ENCODE assay signal across 16 mouse cellular contexts in the genomic region with DNA sequence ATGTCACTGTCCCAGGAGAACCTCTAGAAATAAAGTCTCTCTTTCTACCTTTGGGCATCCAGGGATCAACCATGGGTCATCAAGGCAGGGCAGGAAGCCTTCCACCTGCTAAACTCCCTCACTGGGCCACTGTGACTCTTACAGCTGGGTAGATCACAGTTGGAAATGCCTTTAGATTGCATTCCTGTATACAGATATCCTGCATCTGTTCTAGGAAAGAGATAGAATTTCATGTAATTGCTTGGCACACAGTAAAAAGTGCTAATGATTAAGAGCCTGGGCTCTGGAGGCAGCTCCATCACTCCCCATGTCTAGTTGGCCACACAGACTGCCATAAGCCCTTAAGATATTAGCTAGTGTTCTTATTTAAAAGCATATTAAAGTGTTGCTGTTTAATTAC. TPM values are rescaled to one million over a fixed set of nuclear protein-coding genes. Genes with fewer than 3 reads are reported as not detected.
DNase-seq lines count a peak whose midpoint lies in the region; ATAC-seq and TF ChIP-seq lines count a peak whose summit lies in the region.
"Had no signal": no experiment of that assay in that cellular context is flagged by ENCODE, and none has a peak within 500 bp of the region (broad histone marks: within the 10 kb centered on the region; RNA-seq: fewer than 3 reads in every experiment).

No protein-coding gene starts in this region.

- intact Hi-C loops in heart, adult 2 months (cut with DNase I): no loop called here

- H3K9ac ChIP-seq in heart, adult 2 months (ENCODE audit: low read depth, low read length): no peak overlapping the region
- H3K9ac ChIP-seq in kidney, embryonic 16.5 days (replicated peaks; ENCODE audit: low read length): no peak overlapping the region
- H3K9ac ChIP-seq in limb, embryonic 12.5 days (replicated peaks): no peak overlapping the region
- H3K9ac ChIP-seq in limb, embryonic 14.5 days (ENCODE audit: low read depth, low read length, severe bottlenecking): no peak overlapping the region
- no peak overlapping the region for H3K9ac ChIP-seq in midbrain, embryonic 13.5 days (replicated peaks)
- H3K9ac ChIP-seq: embryonic facial prominence, embryonic 12.5 days; forebrain, embryonic 12.5 days; heart, embryonic 12.5 days; hindbrain, embryonic 14.5 days had no signal

- no peaks in the 10 kb centered on the region for H3K36me3 ChIP-seq in heart, adult 2 months (ENCODE audit: control insufficient read depth, insufficient read depth, low read length)
- no peaks in the 10 kb centered on the region for H3K36me3 ChIP-seq in kidney, embryonic 16.5 days (ENCODE audit: insufficient read depth, low read length)
- H3K36me3 ChIP-seq in limb, embryonic 12.5 days: no peaks in the 10 kb centered on the region
- H3K36me3 ChIP-seq in limb, embryonic 14.5 days (ENCODE audit: control insufficient read depth, insufficient read depth, low read length): no peaks in the 10 kb centered on the region
- H3K36me3 ChIP-seq in midbrain, embryonic 13.5 days: no peaks in the 10 kb centered on the region
- H3K36me3 ChIP-seq: embryonic facial prominence, embryonic 12.5 days; forebrain, embryonic 12.5 days; heart, embryonic 12.5 days; hindbrain, embryonic 10.5 days had no signal

- no peaks in the 10 kb centered on the region for H3K9me3 ChIP-seq in kidney, embryonic 16.5 days (ENCODE audit: low read length)
- H3K9me3 ChIP-seq in limb, embryonic 12.5 days: no peaks in the 10 kb centered on the region
- H3K9me3 ChIP-seq in limb, embryonic 14.5 days (ENCODE audit: control insufficient read depth, low read length): no peaks in the 10 kb centered on the region
- H3K9me3 ChIP-seq in midbrain, embryonic 13.5 days: peaks cover 2% of the 10 kb centered on the region; the same call in 1 of the 2 replicates
- H3K9me3 ChIP-seq: embryonic facial prominence, embryonic 12.5 days; forebrain, embryonic 12.5 days had no signal

- H3K27me3 ChIP-seq in heart, adult 2 months (ENCODE audit: control insufficient read depth, insufficient read depth, low read length): no peaks in the 10 kb centered on the region
- H3K27me3 ChIP-seq in kidney, embryonic 16.5 days (ENCODE audit: insufficient read depth, low read length): no peaks in the 10 kb centered on the region
- H3K27me3 ChIP-seq in limb, embryonic 12.5 days: no peaks in the 10 kb centered on the region
- no peaks in the 10 kb centered on the region for H3K27me3 ChIP-seq in limb, embryonic 14.5 days (ENCODE audit: control insufficient read depth, insufficient read depth, low read length)
- H3K27me3 ChIP-seq in midbrain, embryonic 13.5 days: no peaks in the 10 kb centered on the region
- H3K27me3 ChIP-seq: embryonic facial prominence, embryonic 12.5 days; forebrain, embryonic 12.5 days; heart, embryonic 12.5 days had no signal

- TF ChIP-seq POLR2A in heart, adult 2 months (IDR thresholded peaks at IDR 0.05; ENCODE audit: insufficient read depth, low read depth, low read length): no peak
- TF ChIP-seq POLR2A in limb, embryonic 14.5 days (IDR thresholded peaks at IDR 0.05; ENCODE audit: borderline replicate concordance, extremely low read depth, insufficient read depth, insufficient read length): no peak

- H3K79me2 ChIP-seq in heart, adult 2 months (replicated peaks; ENCODE audit: control insufficient read depth, insufficient read depth, low read length): no peaks in the 10 kb centered on the region

- ATAC-seq in kidney, embryonic 16.5 days (ENCODE audit: low FRiP score, low TSS enrichment): no peak
- ATAC-seq in limb, embryonic 12.5 days (ENCODE audit: insufficient number of reproducible peaks, insufficient read depth, low FRiP score, low TSS enrichment, low read depth): peak; percentile 57; the same call in 1 of the 2 replicates
- ATAC-seq in limb, embryonic 14.5 days (ENCODE audit: low FRiP score, low read depth): peak; percentile 51; the same call in 1 of the 2 replicates
- ATAC-seq in midbrain, embryonic 13.5 days: no peak

- peak; percentile 70 for DNase-seq in heart, adult 11 months
- DNase-seq in heart, adult 2 months: no peak
- no peak for DNase-seq in kidney, postnatal 4 days
- peak; percentile 17 for DNase-seq in limb, embryonic 14.5 days (ENCODE audit: low spot score)
- DNase-seq: adrenal gland, adult 2 months; adrenal gland, postnatal 25 days; embryo, embryonic 11 days; gastrocnemius, postnatal 36 days had no signal

- H3K4me3 ChIP-seq in heart, adult 2 months: no peak overlapping the region
- no peak overlapping the region for H3K4me3 ChIP-seq in kidney, embryonic 16.5 days (ENCODE audit: low read length)
- no peak overlapping the region for H3K4me3 ChIP-seq in limb, embryonic 12.5 days (replicated peaks)
- no peak overlapping the region for H3K4me3 ChIP-seq in limb, embryonic 14.5 days (replicated peaks; ENCODE audit: low read length)
- no peak overlapping the region for H3K4me3 ChIP-seq in midbrain, embryonic 13.5 days (replicated peaks)
- H3K4me3 ChIP-seq: embryonic facial prominence, embryonic 12.5 days; forebrain, embryonic 12.5 days; heart, embryonic 12.5 days; hindbrain, embryonic 10.5 days had no signal

- TF ChIP-seq CTCF in heart, adult 2 months (IDR thresholded peaks at IDR 0.05): no peak

- no peak for TF ChIP-seq EP300 in heart, adult 2 months (IDR thresholded peaks at IDR 0.05; ENCODE audit: insufficient read depth, low read depth, low read length)

- no peaks in the 10 kb centered on the region for H3K4me1 ChIP-seq in heart, adult 2 months (ENCODE audit: control insufficient read depth, insufficient read depth, low read length)
- H3K4me1 ChIP-seq in kidney, embryonic 16.5 days (ENCODE audit: insufficient read depth, low read length): 0 out of 2 replicates have a peak, but pooled peaks cover 6% of the 10 kb centered on the region
- H3K4me1 ChIP-seq in limb, embryonic 12.5 days (replicated peaks): peaks cover 23% of the 10 kb centered on the region
- 0 out of 2 replicates have a peak, but pooled peaks cover 6% of the 10 kb centered on the region for H3K4me1 ChIP-seq in limb, embryonic 14.5 days (ENCODE audit: control insufficient read depth, insufficient read depth, low read length)
- 0 out of 2 replicates have a peak, but pooled peaks cover 2% of the 10 kb centered on the region for H3K4me1 ChIP-seq in midbrain, embryonic 13.5 days (replicated peaks)
- H3K4me1 ChIP-seq: embryonic facial prominence, embryonic 12.5 days; forebrain, embryonic 12.5 days; heart, embryonic 12.5 days had no signal

- no peak overlapping the region for H3K27ac ChIP-seq in heart, adult 2 months
- H3K27ac ChIP-seq in kidney, embryonic 16.5 days (ENCODE audit: low read length): 0 out of 2 replicates have a peak overlapping the region, but pooled peaks have one; percentile 11
- H3K27ac ChIP-seq in limb, embryonic 12.5 days: no peak overlapping the region
- H3K27ac ChIP-seq in limb, embryonic 14.5 days (replicated peaks; ENCODE audit: low read depth, low read length): no peak overlapping the region
- H3K27ac ChIP-seq in midbrain, embryonic 13.5 days: no peak overlapping the region
- H3K27ac ChIP-seq: embryonic facial prominence, embryonic 12.5 days; forebrain, embryonic 12.5 days; hindbrain, embryonic 10.5 days; hindbrain, embryonic 14.5 days had no signal

- H3K4me2 ChIP-seq in kidney, embryonic 16.5 days (replicated peaks; ENCODE audit: low read depth, low read length): no peak overlapping the region
- H3K4me2 ChIP-seq in limb, embryonic 12.5 days: no peak overlapping the region
- H3K4me2 ChIP-seq in limb, embryonic 14.5 days (replicated peaks; ENCODE audit: low read depth, low read length, severe bottlenecking): no peak overlapping the region
- no peak overlapping the region for H3K4me2 ChIP-seq in midbrain, embryonic 13.5 days (replicated peaks)
- H3K4me2 ChIP-seq: embryonic facial prominence, embryonic 12.5 days; forebrain, embryonic 12.5 days; heart, embryonic 12.5 days; hindbrain, embryonic 14.5 days had no signal

RNA-seq across cellular contexts. Expression of gene Itm2b, which starts 38.5 kb away (rescaled TPM):
- total RNA-seq in heart, adult 2 months (2021): 100 to 1,000 TPM; 724 to 814 TPM
- 771 and 1,125 TPM in 2 replicates for polyA plus RNA-seq in heart, adult 2 months (2012; rRNA removed)
- polyA plus RNA-seq in kidney, embryonic 16.5 days (2015; fragmentation: Nextera tagmentation; extraction: Ambion mirVana): 1,091 and 1,137 TPM in 2 replicates
- 460 and 473 TPM in 2 replicates for polyA plus RNA-seq in limb, embryonic 12.5 days (2016; fragmentation: Nextera tagmentation; extraction: Ambion mirVana)
- 511 and 533 TPM in 2 replicates for polyA plus RNA-seq in limb, embryonic 14.5 days (2012; rRNA removed)
- 971 and 997 TPM in 2 replicates for polyA plus RNA-seq in limb, embryonic 14.5 days (2014; fragmentation: Nextera tagmentation; extraction: Ambion mirVana)
- polyA plus RNA-seq in midbrain, embryonic 13.5 days (2015; fragmentation: Nextera tagmentation; extraction: Ambion mirVana): 442 and 449 TPM in 2 replicates

Comparison
In these comparisons a context has a peak if more than half of its experiments do, and no peak if none do; other contexts are left out.
1. DNase-seq: peak in heart, adult 11 months (single experiment) and limb, embryonic 14.5 days (single experiment); none in heart, adult 2 months (0 of 2) and kidney, postnatal 4 days (0 of 2).
2. ATAC-seq: peak in limb, embryonic 12.5 days (single experiment) and limb, embryonic 14.5 days (single experiment); none in kidney, embryonic 16.5 days (single experiment) and midbrain, embryonic 13.5 days (single experiment).